Mouse (Mus musculus): Measurements from ENCODE around the gene 6430548M08Rik. TPM values are rescaled to one million over a fixed set of nuclear protein-coding genes. Genes with fewer than 3 reads are reported as not detected.

The 6430548M08Rik gene
- 0.73 and 0.83 TPM in 2 replicates for polyA plus RNA-seq (2012; rRNA removed)
- polyA plus RNA-seq (2014; fragmentation: Nextera tagmentation; extraction: Ambion mirVana) = 1.00 and 2.5 TPM in 2 replicates

- H3K9ac ChIP-seq (replicated peaks) = peak within 1 kb of the TSS; percentile 79
- H3K36me3 ChIP-seq (replicated peaks; ENCODE audit: control insufficient read depth, insufficient read depth, low read depth) = no peaks in the 10 kb centered on the region
- peaks cover 27% of the 10 kb centered on the region for H3K27me3 ChIP-seq (ENCODE audit: control insufficient read depth, insufficient read depth, low read length)
- H3K4me2 ChIP-seq (ENCODE audit: low read depth) = peak within 1 kb of the TSS; percentile 99
- ATAC-seq (ENCODE audit: insufficient read depth) (peak; percentile 93), DNase-seq (ENCODE audit: low read depth in 3 of 3, low spot score in 3 of 3) (peak; percentile 98 to 99 (median 98))
- H3K4me1 ChIP-seq (replicated peaks; ENCODE audit: control insufficient read depth in 2 of 2, insufficient read depth in 2 of 2, low read length in 1 of 2) = peaks cover 2 to 10% of the 10 kb centered on the region in 2 experiments; a peak in 3 of 4 replicates
- no peak within 1 kb of the TSS for H3K27ac ChIP-seq
- TF ChIP-seq EP300 (IDR thresholded peaks at IDR 0.05; ENCODE audit: low read depth) (no peak), CTCF (IDR thresholded peaks at IDR 0.05; ENCODE audit: low read depth) (peak; percentile 78)
- under 1% methylated on average over 60 of the region's 61 CpGs for WGBS (ENCODE audit: insufficient replicate concordance)
- peak within 1 kb of the TSS; percentile 66 to 67 for H3K4me3 ChIP-seq (ENCODE audit: insufficient read depth in 1 of 2, low read depth in 2 of 2, low read length in 2 of 2)
- H3K9me3 ChIP-seq (ENCODE audit: control insufficient read depth, low read length) = no peaks in the 10 kb centered on the region
Measured at GRCm38 (mm10) chr8:120113758-120114255, at the start of gene 6430548M08Rik. 6430548M08Rik (plus strand) TSS chr8:120114152.

DNA sequence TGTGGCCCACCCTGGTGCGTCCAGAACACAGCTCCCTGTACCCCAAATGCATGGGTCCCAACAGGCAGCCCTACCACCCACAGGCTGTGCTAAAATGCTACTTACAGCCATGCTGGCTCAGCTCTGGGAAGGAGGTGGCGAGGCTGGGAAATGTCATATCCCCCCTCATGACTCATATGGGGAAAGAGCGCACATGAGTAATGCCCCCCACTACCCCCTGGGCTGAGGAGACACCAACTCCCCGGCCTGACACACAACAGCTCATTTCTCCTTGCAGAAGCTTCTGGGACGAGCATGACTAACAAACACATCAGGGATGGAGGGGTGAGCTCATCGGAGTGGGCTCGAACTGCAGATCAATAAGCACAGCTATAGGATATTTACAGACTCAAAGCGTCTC, 48.3 kb upstream of the 6430548M08Rik start:
- no peak overlapping the region for H3K4me2 ChIP-seq (ENCODE audit: low read depth)
- 67% methylated on average over 8 of the region's 8 CpGs for WGBS (ENCODE audit: insufficient replicate concordance)
- no peak for ATAC-seq (ENCODE audit: insufficient read depth)
- no peaks in the 10 kb centered on the region for H3K4me1 ChIP-seq (replicated peaks; ENCODE audit: control insufficient read depth in 2 of 2, insufficient read depth in 2 of 2, low read length in 1 of 2)
- H3K4me3 ChIP-seq (ENCODE audit: insufficient read depth in 1 of 2, low read depth in 2 of 2, low read length in 2 of 2) = no peak overlapping the region
- H3K36me3 ChIP-seq (replicated peaks; ENCODE audit: control insufficient read depth, insufficient read depth, low read depth) = no peaks in the 10 kb centered on the region
- TF ChIP-seq CTCF (IDR thresholded peaks at IDR 0.05; ENCODE audit: low read depth) = no peak
- no peak for TF ChIP-seq EP300 (IDR thresholded peaks at IDR 0.05; ENCODE audit: low read depth)
- no peak for DNase-seq (ENCODE audit: low read depth in 3 of 3, low spot score in 3 of 3)
- H3K9ac ChIP-seq (replicated peaks) = no peak overlapping the region
- H3K27me3 ChIP-seq (ENCODE audit: control insufficient read depth, insufficient read depth, low read length) = no peaks in the 10 kb centered on the region
- H3K27ac ChIP-seq = no peak overlapping the region
- no peaks in the 10 kb centered on the region for H3K9me3 ChIP-seq (ENCODE audit: control insufficient read depth, low read length)

GRCm38 (mm10) chr8:120066226-120066625, 47.7 kb upstream of the 6430548M08Rik start:
- TF ChIP-seq EP300 (IDR thresholded peaks at IDR 0.05; ENCODE audit: low read depth) = no peak
- TF ChIP-seq CTCF (IDR thresholded peaks at IDR 0.05; ENCODE audit: low read depth) = no peak
- no peak overlapping the region for H3K4me2 ChIP-seq (ENCODE audit: low read depth)
- no peaks in the 10 kb centered on the region for H3K9me3 ChIP-seq (ENCODE audit: control insufficient read depth, low read length)
- no peak for ATAC-seq (ENCODE audit: insufficient read depth)
- no peaks in the 10 kb centered on the region for H3K36me3 ChIP-seq (replicated peaks; ENCODE audit: control insufficient read depth, insufficient read depth, low read depth)
- H3K4me1 ChIP-seq (replicated peaks; ENCODE audit: control insufficient read depth in 2 of 2, insufficient read depth in 2 of 2, low read length in 1 of 2) = no peaks in the 10 kb centered on the region
- H3K4me3 ChIP-seq (ENCODE audit: insufficient read depth in 1 of 2, low read depth in 2 of 2, low read length in 2 of 2) = no peak overlapping the region
- no peak overlapping the region for H3K27ac ChIP-seq
- H3K27me3 ChIP-seq (ENCODE audit: control insufficient read depth, insufficient read depth, low read length) = no peaks in the 10 kb centered on the region
- 68% methylated on average over 4 of the region's 4 CpGs for WGBS (ENCODE audit: insufficient replicate concordance)
- H3K9ac ChIP-seq (replicated peaks) = no peak overlapping the region
- DNase-seq (ENCODE audit: low read depth in 3 of 3, low spot score in 3 of 3) = no peak

GRCm38 (mm10) chr8:120067936-120068668, 45.9 kb upstream of the 6430548M08Rik start:
- DNase-seq (ENCODE audit: low read depth in 3 of 3, low spot score in 3 of 3) (no peak), ATAC-seq (ENCODE audit: insufficient read depth) (no peak)
- Histone ChIP-seq H3K27me3 (ENCODE audit: control insufficient read depth, insufficient read depth, low read length) (no peaks in the 10 kb centered on the region), H3K4me3 (ENCODE audit: insufficient read depth in 1 of 2, low read depth in 2 of 2, low read length in 2 of 2) (no peak overlapping the region), H3K4me2 (ENCODE audit: low read depth) (no peak overlapping the region), H3K9ac (replicated peaks) (no peak overlapping the region), H3K27ac (no peak overlapping the region), H3K9me3 (ENCODE audit: control insufficient read depth, low read length) (no peaks in the 10 kb centered on the region), H3K36me3 (replicated peaks; ENCODE audit: control insufficient read depth, insufficient read depth, low read depth) (no peaks in the 10 kb centered on the region), H3K4me1 (replicated peaks; ENCODE audit: control insufficient read depth in 2 of 2, insufficient read depth in 2 of 2, low read length in 1 of 2) (no peaks in the 10 kb centered on the region)
- no peak for TF ChIP-seq EP300 (IDR thresholded peaks at IDR 0.05; ENCODE audit: low read depth)
- no peak for TF ChIP-seq CTCF (IDR thresholded peaks at IDR 0.05; ENCODE audit: low read depth)
- 50% methylated on average over 19 of the region's 19 CpGs for WGBS (ENCODE audit: insufficient replicate concordance)

DNA sequence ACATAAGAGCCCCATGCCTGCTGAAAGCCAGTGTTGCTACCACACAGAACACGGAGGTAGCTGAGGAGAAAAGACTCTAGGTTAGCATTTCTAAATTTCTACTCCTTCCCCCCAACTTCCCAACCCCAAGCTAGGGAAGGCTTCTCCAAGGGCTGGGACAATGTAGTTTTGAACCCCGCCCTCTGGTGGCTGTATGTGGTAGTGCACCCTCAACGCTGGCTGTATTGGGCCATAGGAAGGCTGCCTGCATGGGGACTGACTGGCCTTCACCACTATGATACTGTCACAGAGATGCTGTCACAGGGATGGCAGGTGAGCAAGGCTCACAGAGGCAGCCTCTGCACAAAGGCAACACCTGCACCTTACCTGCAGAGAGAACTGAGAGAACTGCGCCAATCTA, 42.3 kb upstream of the 6430548M08Rik start:
- peak; percentile 98 for TF ChIP-seq CTCF (IDR thresholded peaks at IDR 0.05; ENCODE audit: low read depth)
- no peak for TF ChIP-seq EP300 (IDR thresholded peaks at IDR 0.05; ENCODE audit: low read depth)
- H3K27ac ChIP-seq = no peak overlapping the region
- DNase-seq (ENCODE audit: low read depth in 3 of 3, low spot score in 3 of 3) = peak; percentile 32 to 36 (median 35)
- H3K36me3 ChIP-seq (replicated peaks; ENCODE audit: control insufficient read depth, insufficient read depth, low read depth) = no peaks in the 10 kb centered on the region
- H3K4me1 ChIP-seq (replicated peaks; ENCODE audit: control insufficient read depth in 2 of 2, insufficient read depth in 2 of 2, low read length in 1 of 2) = no peaks in the 10 kb centered on the region
- H3K27me3 ChIP-seq (ENCODE audit: control insufficient read depth, insufficient read depth, low read length) = no peaks in the 10 kb centered on the region
- no peaks in the 10 kb centered on the region for H3K9me3 ChIP-seq (ENCODE audit: control insufficient read depth, low read length)
- 25% methylated on average over 4 of the region's 4 CpGs for WGBS (ENCODE audit: insufficient replicate concordance)
- no peak overlapping the region for H3K4me3 ChIP-seq (ENCODE audit: insufficient read depth in 1 of 2, low read depth in 2 of 2, low read length in 2 of 2)
- no peak for ATAC-seq (ENCODE audit: insufficient read depth)
- H3K9ac ChIP-seq (replicated peaks) = no peak overlapping the region
- H3K4me2 ChIP-seq (ENCODE audit: low read depth) = no peak overlapping the region
